In the genomic region with DNA sequence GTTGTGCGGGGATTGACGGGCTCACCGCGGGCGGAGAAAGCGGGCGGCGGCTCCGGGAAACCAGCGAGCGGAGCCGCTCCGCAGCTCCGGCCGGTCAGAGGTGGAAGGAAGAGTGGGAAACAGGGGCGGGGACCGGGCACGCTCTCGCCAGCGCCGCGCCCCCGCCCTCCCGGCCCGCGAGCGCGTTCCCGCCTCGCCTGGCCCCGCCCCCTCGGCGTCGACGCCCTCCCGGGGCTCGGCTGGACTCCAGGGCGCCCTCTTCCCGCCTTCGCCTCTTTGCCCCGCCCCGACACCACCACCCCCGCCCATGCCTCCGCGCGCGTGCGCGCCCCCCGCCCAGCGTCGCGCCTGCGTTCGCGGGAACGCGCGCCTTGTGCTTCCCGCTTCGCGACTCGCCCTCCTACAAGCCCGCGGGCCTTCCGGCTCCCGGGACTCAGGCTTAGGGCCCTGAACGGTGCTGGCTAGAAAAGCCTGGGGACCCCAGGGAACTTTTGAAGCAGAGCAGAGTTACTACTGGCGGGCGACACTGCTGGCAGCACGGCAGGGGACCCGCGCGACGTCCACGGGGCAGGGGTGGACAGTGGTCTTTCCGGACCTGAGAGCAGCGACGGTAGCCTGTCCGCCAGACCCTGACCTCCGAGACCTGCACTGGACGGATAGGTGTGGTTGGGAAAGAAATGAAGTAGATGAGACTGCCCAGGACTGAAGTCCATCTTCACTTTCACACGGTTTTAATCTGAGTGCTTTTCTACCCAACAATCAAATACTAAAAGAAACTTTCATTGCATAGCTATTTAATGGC, we compare ENCODE assay signal across 8 mouse cellular contexts. TPM values are rescaled to one million over a fixed set of nuclear protein-coding genes. Genes with fewer than 3 reads are reported as not detected.
DNase-seq lines count a peak whose midpoint lies in the region; ATAC-seq lines count a peak whose summit lies in the region.

TSS of gene Ptbp3 (minus strand) at position 190 of the 802 bp plus-strand sequence.

- DNase-seq in adipocyte (ENCODE audit: low spot score) = peak; percentile 89
- DNase-seq in embryo, embryonic 10 days (ENCODE audit: low spot score) = peak; percentile 91
- DNase-seq in gastrocnemius, postnatal 10 days = peak; percentile 96
- DNase-seq in induced T-regulatory cell, adult 2 months (ENCODE audit: low read depth) = peak; percentile 97
- peak; percentile 59 to 75 for DNase-seq in left cerebral cortex, adult 9 months (ENCODE audit: low spot score in 2 of 2)
- DNase-seq in right cerebral cortex, postnatal 14 days = peak; percentile 89
- peak; percentile 86 to 93 for DNase-seq in urinary bladder, postnatal 36 days (ENCODE audit: low spot score in 2 of 2)

- peak; percentile 80 for ATAC-seq in megakaryocyte progenitor cell, adult 5-6 weeks (replicated peaks; ENCODE audit: poor library complexity)

RNA-seq across cellular contexts. Expression of gene Ptbp3, which starts in this region (rescaled TPM):
- total RNA-seq in gastrocnemius, postnatal 10 days (2021) = 10 to 100 TPM; 27.9 to 31.7 TPM
- total RNA-seq in megakaryocyte progenitor cell, adult 5-6 weeks (2015) = 275 and 331 TPM in 2 replicates
- total RNA-seq in megakaryocyte progenitor cell, adult 5-6 weeks (2017) = 231 and 237 TPM in 2 replicates

Comparison
In these comparisons a context has a peak if more than half of its experiments do, and no peak if none do; other contexts are left out.
1. Peak in every context shown above with its lines: DNase-seq and ATAC-seq.
2. RNA of gene Ptbp3 (total RNA-seq): 231 to 331 TPM in megakaryocyte progenitor cell, adult 5-6 weeks; 27.9 to 31.7 TPM in gastrocnemius, postnatal 10 days; every median in the first group is over 4 times any median in the second.